Mouse (Mus musculus) megakaryocyte, embryonic 14.5 days (primary cell): Measurements from ENCODE around the gene Inpp5e.

Experiments used
- FLI1 ChIP-seq: IDR thresholded peaks from 2 replicates; pipeline ENCODE4 v1.6.1; 2012; ENCODE audit warnings: low read length, inconsistent platforms, mixed read lengths
- GATA1 ChIP-seq: IDR thresholded peaks from 3 replicates; pipeline ENCODE4 v1.6.1; 2012; ENCODE audit warnings: mixed read lengths, low read length, inconsistent platforms, borderline replicate concordance

GRCm38 (mm10) chr2:26429851-26430250, 20.8 kb upstream of the Inpp5e start:
- TF ChIP-seq GATA1 (no peak), FLI1 (no peak)
